In the genomic region with DNA sequence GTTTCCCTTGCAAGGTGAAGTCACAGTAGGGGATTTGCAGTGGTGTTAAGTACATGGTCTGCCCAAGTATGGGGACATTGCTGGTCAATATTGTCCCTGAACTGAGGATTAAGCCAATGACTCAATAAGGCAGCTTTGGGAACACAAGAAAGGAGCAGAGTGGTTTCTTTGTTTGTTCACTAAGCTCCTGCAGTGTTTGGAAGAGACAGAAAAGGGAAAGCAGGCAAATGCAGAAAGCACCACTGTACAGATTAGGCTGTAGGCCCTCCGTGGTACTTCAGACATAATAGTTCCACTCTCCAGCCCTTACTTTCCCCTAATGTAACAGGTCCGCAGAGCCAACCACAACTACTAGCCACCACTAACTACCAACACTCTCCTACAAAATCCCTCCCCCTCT, we compare ENCODE assay signal across 24 mouse cellular contexts.
DNase-seq lines count a peak whose midpoint lies in the region; ATAC-seq and TF ChIP-seq lines count a peak whose summit lies in the region.
"Had no signal": no experiment of that assay in that cellular context is flagged by ENCODE, and none has a peak within 500 bp of the region (broad histone marks: within the 10 kb centered on the region; RNA-seq: fewer than 3 reads in every experiment).

No protein-coding gene starts in this region.

- no peaks in the 10 kb centered on the region for H3K36me3 ChIP-seq in forebrain, embryonic 13.5 days (ENCODE audit: poor library complexity, severe bottlenecking)
- H3K36me3 ChIP-seq in forebrain, embryonic 10.5 days (replicated peaks) = no peaks in the 10 kb centered on the region
- no peaks in the 10 kb centered on the region for H3K36me3 ChIP-seq in hindbrain, embryonic 14.5 days (replicated peaks; ENCODE audit: control insufficient read depth, insufficient read depth)
- no peaks in the 10 kb centered on the region for H3K36me3 ChIP-seq in hindbrain, embryonic 12.5 days
- H3K36me3 ChIP-seq in midbrain, embryonic 15.5 days (replicated peaks) = no peaks in the 10 kb centered on the region
- no peaks in the 10 kb centered on the region for H3K36me3 ChIP-seq in stomach, postnatal 0 days (ENCODE audit: control insufficient read depth, insufficient read depth, low read length)
- H3K36me3 ChIP-seq: embryonic facial prominence, embryonic 10.5 days; embryonic facial prominence, embryonic 15.5 days; G1E; heart, embryonic 12.5 days; liver, embryonic 12.5 days had no signal

- no peak overlapping the region for H3K27ac ChIP-seq in forebrain, embryonic 13.5 days
- H3K27ac ChIP-seq in forebrain, embryonic 10.5 days = no peak overlapping the region
- peak overlapping the region; percentile 15; the same call in 1 of the 2 replicates for H3K27ac ChIP-seq in hindbrain, embryonic 14.5 days
- H3K27ac ChIP-seq in hindbrain, embryonic 12.5 days = no peak overlapping the region
- H3K27ac ChIP-seq in midbrain, embryonic 15.5 days = no peak overlapping the region
- H3K27ac ChIP-seq in stomach, postnatal 0 days (replicated peaks) = peak overlapping the region; percentile 20
- H3K27ac ChIP-seq: embryonic facial prominence, embryonic 10.5 days; embryonic facial prominence, embryonic 15.5 days; gastrocnemius, adult 2 months; left cerebral cortex, adult 2 months; liver, embryonic 12.5 days had no signal

- H3K4me1 ChIP-seq in forebrain, embryonic 13.5 days = peaks cover 32% of the 10 kb centered on the region
- peaks cover 32% of the 10 kb centered on the region for H3K4me1 ChIP-seq in forebrain, embryonic 10.5 days
- H3K4me1 ChIP-seq in hindbrain, embryonic 14.5 days (replicated peaks; ENCODE audit: control insufficient read depth, insufficient read depth, low read length) = peaks cover 21% of the 10 kb centered on the region
- H3K4me1 ChIP-seq in hindbrain, embryonic 12.5 days = peaks cover 16% of the 10 kb centered on the region
- peaks cover 25% of the 10 kb centered on the region for H3K4me1 ChIP-seq in midbrain, embryonic 15.5 days
- H3K4me1 ChIP-seq in stomach, postnatal 0 days (replicated peaks; ENCODE audit: control insufficient read depth, insufficient read depth) = no peaks in the 10 kb centered on the region; the same call in 1 of the 2 replicates

- H3K4me3 ChIP-seq in forebrain, embryonic 13.5 days = no peak overlapping the region
- H3K4me3 ChIP-seq in forebrain, embryonic 10.5 days = no peak overlapping the region
- H3K4me3 ChIP-seq in hindbrain, embryonic 14.5 days (replicated peaks; ENCODE audit: low read length) = no peak overlapping the region
- H3K4me3 ChIP-seq in hindbrain, embryonic 12.5 days = no peak overlapping the region
- no peak overlapping the region for H3K4me3 ChIP-seq in midbrain, embryonic 15.5 days
- H3K4me3 ChIP-seq in stomach, postnatal 0 days (ENCODE audit: low read depth, low read length) = no peak overlapping the region
- H3K4me3 ChIP-seq: embryonic facial prominence, embryonic 10.5 days; embryonic facial prominence, embryonic 15.5 days; gastrocnemius, adult 2 months; heart, embryonic 12.5 days; left cerebral cortex, adult 2 months; liver, embryonic 12.5 days had no signal

- no peak for TF ChIP-seq CTCF in stomach, postnatal 0 days (IDR thresholded peaks at IDR 0.05; ENCODE audit: low read depth)

- no peaks in the 10 kb centered on the region for H3K9me3 ChIP-seq in forebrain, embryonic 13.5 days (replicated peaks)
- no peaks in the 10 kb centered on the region for H3K9me3 ChIP-seq in forebrain, embryonic 10.5 days
- no peaks in the 10 kb centered on the region for H3K9me3 ChIP-seq in hindbrain, embryonic 14.5 days (ENCODE audit: control insufficient read depth, low read length)
- H3K9me3 ChIP-seq in hindbrain, embryonic 12.5 days (replicated peaks) = no peaks in the 10 kb centered on the region
- H3K9me3 ChIP-seq in midbrain, embryonic 15.5 days = no peaks in the 10 kb centered on the region
- H3K9me3 ChIP-seq in stomach, postnatal 0 days (ENCODE audit: control insufficient read depth, low read length) = no peaks in the 10 kb centered on the region
- H3K9me3 ChIP-seq: embryonic facial prominence, embryonic 10.5 days; embryonic facial prominence, embryonic 15.5 days; G1E; heart, embryonic 12.5 days; liver, embryonic 12.5 days had no signal

- H3K4me2 ChIP-seq in forebrain, embryonic 13.5 days = no peak overlapping the region
- H3K4me2 ChIP-seq in hindbrain, embryonic 14.5 days (replicated peaks) = no peak overlapping the region
- no peak overlapping the region for H3K4me2 ChIP-seq in hindbrain, embryonic 12.5 days (replicated peaks)
- H3K4me2 ChIP-seq in midbrain, embryonic 15.5 days = no peak overlapping the region
- no peak overlapping the region for H3K4me2 ChIP-seq in stomach, postnatal 0 days (replicated peaks; ENCODE audit: low read depth)
- H3K4me2 ChIP-seq: embryonic facial prominence, embryonic 15.5 days; heart, embryonic 12.5 days; liver, embryonic 12.5 days had no signal

- TF ChIP-seq EP300 in stomach, postnatal 0 days (optimal IDR thresholded peaks at IDR 0.05) = no peak

- DNase-seq in forebrain, embryonic 10.5 days (ENCODE audit: extremely low spot score, low spot score) = no peak
- no peak for DNase-seq in hindbrain, embryonic 14.5 days (ENCODE audit: low spot score)
- no peak for DNase-seq in stomach, postnatal 0 days (ENCODE audit: low spot score)
- no peak for DNase-seq in thymus, postnatal 0 days (ENCODE audit: low spot score)
- no peak for DNase-seq in kidney, adult 11 months
- DNase-seq: adrenal gland, adult 8-10 months; cerebellum, adult 8-10 months; gastrocnemius, adult 2 months; gastrocnemius, postnatal 36 days; heart, adult 18-20 months; kidney, adult 9 months; kidney, postnatal 25 days; liver, postnatal 0 days; lung, postnatal 36 days had no signal

- peaks cover 50% of the 10 kb centered on the region for H3K27me3 ChIP-seq in forebrain, embryonic 13.5 days
- peaks cover 97% of the 10 kb centered on the region for H3K27me3 ChIP-seq in forebrain, embryonic 10.5 days (ENCODE audit: poor library complexity, severe bottlenecking)
- H3K27me3 ChIP-seq in hindbrain, embryonic 14.5 days (ENCODE audit: control insufficient read depth, insufficient read depth, low read length) = no peaks in the 10 kb centered on the region
- H3K27me3 ChIP-seq in hindbrain, embryonic 12.5 days = no peaks in the 10 kb centered on the region
- no peaks in the 10 kb centered on the region for H3K27me3 ChIP-seq in midbrain, embryonic 15.5 days (replicated peaks)
- no peaks in the 10 kb centered on the region for H3K27me3 ChIP-seq in stomach, postnatal 0 days (ENCODE audit: control insufficient read depth, insufficient read depth, low read length)
- H3K27me3 ChIP-seq: embryonic facial prominence, embryonic 15.5 days; heart, embryonic 12.5 days; liver, embryonic 12.5 days had no signal

- WGBS in forebrain, embryonic 13.5 days = 6% methylated on average over 2 of the region's 2 CpGs
- 34% methylated on average over 2 of the region's 2 CpGs for WGBS in forebrain, embryonic 10.5 days
- WGBS in hindbrain, embryonic 14.5 days = 58% methylated on average over 2 of the region's 2 CpGs
- WGBS in hindbrain, embryonic 12.5 days = 81% methylated on average over 2 of the region's 2 CpGs
- WGBS in midbrain, embryonic 15.5 days = 13% methylated on average over 2 of the region's 2 CpGs
- WGBS in stomach, postnatal 0 days = 66% methylated on average over 2 of the region's 2 CpGs

- ATAC-seq in forebrain, embryonic 13.5 days = peak; percentile 14; the same call in 1 of the 2 replicates
- no peak for ATAC-seq in hindbrain, embryonic 14.5 days (ENCODE audit: low FRiP score)
- no peak for ATAC-seq in hindbrain, embryonic 12.5 days (ENCODE audit: low FRiP score)
- ATAC-seq in midbrain, embryonic 15.5 days (replicated peaks) = peak; percentile 21; the same call in 1 of the 2 replicates
- ATAC-seq in stomach, postnatal 0 days (ENCODE audit: low FRiP score, low TSS enrichment) = 0 out of 2 replicates have a peak, but pooled peaks have one; percentile 21
- ATAC-seq: intestine, embryonic 16.5 days; liver, embryonic 12.5 days; liver, postnatal 0 days had no signal

- no peak overlapping the region for H3K9ac ChIP-seq in forebrain, embryonic 13.5 days
- no peak overlapping the region for H3K9ac ChIP-seq in hindbrain, embryonic 14.5 days
- no peak overlapping the region for H3K9ac ChIP-seq in hindbrain, embryonic 12.5 days
- no peak overlapping the region for H3K9ac ChIP-seq in midbrain, embryonic 15.5 days
- H3K9ac ChIP-seq in stomach, postnatal 0 days (ENCODE audit: low read length) = no peak overlapping the region
- H3K9ac ChIP-seq: embryonic facial prominence, embryonic 15.5 days; heart, embryonic 12.5 days; liver, embryonic 12.5 days; liver, postnatal 0 days had no signal

Comparison
In these comparisons a context has a peak if more than half of its experiments do, and no peak if none do; other contexts are left out.
1. H3K27ac ChIP-seq: peak in hindbrain, embryonic 14.5 days (single experiment) and stomach, postnatal 0 days (single experiment); none in forebrain, embryonic 13.5 days (single experiment), forebrain, embryonic 10.5 days (single experiment), hindbrain, embryonic 12.5 days (single experiment) and midbrain, embryonic 15.5 days (single experiment).
2. ATAC-seq: peak in forebrain, embryonic 13.5 days (single experiment), midbrain, embryonic 15.5 days (single experiment) and stomach, postnatal 0 days (single experiment); none in hindbrain, embryonic 14.5 days (single experiment) and hindbrain, embryonic 12.5 days (single experiment).